Mouse (Mus musculus): Measurements from ENCODE around the gene Pnkd. TPM values are rescaled to one million over a fixed set of nuclear protein-coding genes. Genes with fewer than 3 reads are reported as not detected.

Pnkd gene
- polyA plus RNA-seq, 1 experiment = 50.1 TPM

DNA sequence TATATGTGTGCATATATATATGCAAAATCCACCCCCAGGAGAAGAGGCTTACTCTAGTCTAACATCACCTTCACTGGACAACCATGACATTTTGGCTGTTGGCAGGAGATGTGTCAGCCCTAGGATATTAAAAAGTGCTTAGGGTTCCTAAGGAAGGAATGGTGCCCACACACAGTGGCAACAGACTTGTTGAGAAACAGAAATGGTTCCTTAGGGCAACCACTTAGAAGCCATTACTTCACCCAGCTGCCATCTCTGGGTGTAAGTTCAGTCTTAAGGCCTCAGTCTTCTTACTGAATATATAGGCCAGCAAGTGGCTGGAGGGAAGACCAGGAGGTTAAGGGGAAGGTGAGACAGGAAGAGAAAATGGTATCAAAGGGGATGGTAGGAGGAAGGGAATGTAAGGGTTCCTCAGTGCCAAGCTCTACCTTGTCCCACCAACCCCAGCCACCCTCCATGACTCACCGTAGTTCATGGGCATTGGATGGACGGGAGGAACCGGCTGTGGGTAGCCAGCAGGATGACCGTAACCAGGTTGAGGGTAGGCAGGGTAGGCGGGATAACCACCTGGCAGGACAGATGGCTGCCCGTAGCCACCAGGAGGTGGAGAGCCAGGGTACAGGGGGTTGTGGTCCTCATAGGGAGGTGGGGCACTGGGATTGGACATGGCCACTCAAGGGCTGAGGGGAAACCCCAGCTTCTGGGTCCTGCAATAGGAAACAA, 10.2 kb downstream of the Pnkd start:
- Histone ChIP-seq H3K27ac (ENCODE audit: control insufficient read depth, insufficient read depth, low read length) (no peak overlapping the region), H3K27me3 (ENCODE audit: control insufficient read depth, insufficient read depth, low read length) (no peaks in the 10 kb centered on the region), H3K4me3 (ENCODE audit: control insufficient read depth, insufficient read depth, low read length) (no peak overlapping the region), H3K4me1 (replicated peaks; ENCODE audit: control insufficient read depth, insufficient read depth, low read length) (0 out of 2 replicates have a peak, but pooled peaks cover 8% of the 10 kb centered on the region), H3K36me3 (ENCODE audit: control insufficient read depth, insufficient read depth, low read length) (no peaks in the 10 kb centered on the region)
- WGBS = 94% methylated on average over 6 of the region's 6 CpGs
- TF ChIP-seq POLR2A (IDR thresholded peaks at IDR 0.05; ENCODE audit: control insufficient read depth, extremely low read depth, insufficient read depth, low read length, poor library complexity) (no peak), CTCF (IDR thresholded peaks at IDR 0.05; ENCODE audit: borderline replicate concordance, control insufficient read depth, extremely low read depth, insufficient read depth, low read length, poor library complexity) (no peak)
- no peak for DNase-seq

DNA sequence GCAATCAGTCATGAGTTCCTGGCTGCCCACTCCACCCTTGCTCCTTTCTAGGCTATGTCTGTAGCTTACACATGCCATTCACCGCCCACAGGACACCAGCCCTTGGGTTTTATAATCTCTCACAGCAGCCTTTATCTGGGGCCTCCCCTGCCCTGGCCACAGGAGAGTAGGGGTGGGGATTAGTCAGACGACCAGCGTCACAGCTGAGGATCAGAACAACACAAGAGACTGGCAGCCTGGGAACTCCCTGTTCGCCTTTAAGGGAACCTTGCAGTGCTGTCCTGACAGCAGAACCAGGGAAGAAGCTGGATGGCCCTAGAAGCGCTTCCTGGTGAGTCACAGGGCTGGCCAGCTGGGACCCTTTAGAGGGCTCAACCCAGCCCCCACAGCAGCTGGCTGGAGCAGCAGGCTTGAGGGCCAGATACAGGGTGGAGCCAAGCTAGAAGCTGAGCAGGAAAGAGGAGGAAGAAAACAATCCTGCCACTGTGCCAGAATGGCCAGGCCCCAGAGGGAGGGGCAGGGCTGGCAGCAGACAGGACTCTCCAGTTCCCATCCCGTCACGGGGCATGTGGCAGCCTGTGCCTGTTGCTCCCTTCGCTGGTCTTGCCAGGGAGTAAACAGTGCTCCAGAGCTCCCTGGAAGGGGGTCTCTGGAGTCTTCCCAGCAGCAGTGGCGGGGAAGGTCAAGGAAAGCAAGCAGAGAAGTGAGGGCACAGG, 10.9 kb downstream of the Pnkd start:
- Histone ChIP-seq H3K4me1 (replicated peaks; ENCODE audit: control insufficient read depth, insufficient read depth, low read length) (0 out of 2 replicates have a peak, but pooled peaks cover 8% of the 10 kb centered on the region), H3K27me3 (ENCODE audit: control insufficient read depth, insufficient read depth, low read length) (no peaks in the 10 kb centered on the region), H3K36me3 (ENCODE audit: control insufficient read depth, insufficient read depth, low read length) (no peaks in the 10 kb centered on the region), H3K27ac (ENCODE audit: control insufficient read depth, insufficient read depth, low read length) (no peak overlapping the region; the same call in 1 of the 2 replicates), H3K4me3 (ENCODE audit: control insufficient read depth, insufficient read depth, low read length) (no peak overlapping the region)
- no peak for DNase-seq
- TF ChIP-seq POLR2A (IDR thresholded peaks at IDR 0.05; ENCODE audit: control insufficient read depth, extremely low read depth, insufficient read depth, low read length, poor library complexity) (no peak), CTCF (IDR thresholded peaks at IDR 0.05; ENCODE audit: borderline replicate concordance, control insufficient read depth, extremely low read depth, insufficient read depth, low read length, poor library complexity) (no peak)
- WGBS = 77% methylated on average over 9 of the region's 9 CpGs

- H3K36me3 ChIP-seq (ENCODE audit: control insufficient read depth, insufficient read depth, low read length) = no peaks in the 10 kb centered on the region
- 0 out of 2 replicates have a peak, but pooled peaks cover 8% of the 10 kb centered on the region for H3K4me1 ChIP-seq (replicated peaks; ENCODE audit: control insufficient read depth, insufficient read depth, low read length)
- 93% methylated on average over 6 of the region's 6 CpGs for WGBS
- H3K27ac ChIP-seq (ENCODE audit: control insufficient read depth, insufficient read depth, low read length) = no peak overlapping the region
- no peaks in the 10 kb centered on the region for H3K27me3 ChIP-seq (ENCODE audit: control insufficient read depth, insufficient read depth, low read length)
- no peak overlapping the region for H3K4me3 ChIP-seq (ENCODE audit: control insufficient read depth, insufficient read depth, low read length)
- no peak for TF ChIP-seq CTCF (IDR thresholded peaks at IDR 0.05; ENCODE audit: borderline replicate concordance, control insufficient read depth, extremely low read depth, insufficient read depth, low read length, poor library complexity)
- TF ChIP-seq POLR2A (IDR thresholded peaks at IDR 0.05; ENCODE audit: control insufficient read depth, extremely low read depth, insufficient read depth, low read length, poor library complexity) = no peak
- no peak for DNase-seq
Measured at GRCm38 (mm10) chr1:74296477-74296876, 11.7 kb downstream of the Pnkd start.

DNA sequence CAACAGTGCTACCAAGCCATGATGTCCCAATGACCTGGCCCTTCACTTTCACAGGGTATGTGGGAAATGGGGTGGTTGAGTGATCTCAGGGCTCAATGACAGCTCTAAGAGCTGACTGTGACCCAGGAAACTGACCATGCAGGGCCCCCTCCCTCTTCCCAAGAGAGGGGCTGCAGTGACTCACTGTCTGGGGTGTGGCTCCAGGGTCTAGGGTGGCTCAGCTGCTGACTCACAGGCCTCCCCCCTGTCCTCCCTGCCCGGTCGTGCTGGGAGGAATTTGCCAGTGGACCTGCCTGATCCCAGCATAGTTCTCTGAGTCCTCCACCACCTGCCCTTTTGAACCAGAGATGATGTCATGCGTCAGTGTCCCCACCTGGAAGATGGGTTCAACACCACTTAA, 12.5 kb downstream of the Pnkd start:
- Histone ChIP-seq H3K4me1 (replicated peaks; ENCODE audit: control insufficient read depth, insufficient read depth, low read length) (0 out of 2 replicates have a peak, but pooled peaks cover 8% of the 10 kb centered on the region), H3K4me3 (ENCODE audit: control insufficient read depth, insufficient read depth, low read length) (no peak overlapping the region), H3K27ac (ENCODE audit: control insufficient read depth, insufficient read depth, low read length) (no peak overlapping the region), H3K36me3 (ENCODE audit: control insufficient read depth, insufficient read depth, low read length) (no peaks in the 10 kb centered on the region), H3K27me3 (ENCODE audit: control insufficient read depth, insufficient read depth, low read length) (no peaks in the 10 kb centered on the region)
- 93% methylated on average over 3 of the region's 3 CpGs for WGBS
- DNase-seq = no peak
- TF ChIP-seq CTCF (IDR thresholded peaks at IDR 0.05; ENCODE audit: borderline replicate concordance, control insufficient read depth, extremely low read depth, insufficient read depth, low read length, poor library complexity) (no peak), POLR2A (IDR thresholded peaks at IDR 0.05; ENCODE audit: control insufficient read depth, extremely low read depth, insufficient read depth, low read length, poor library complexity) (no peak)

GRCm38 (mm10) chr1:74298157-74298750, 13.5 kb downstream of the Pnkd start:
- Histone ChIP-seq H3K27ac (ENCODE audit: control insufficient read depth, insufficient read depth, low read length) (no peak overlapping the region), H3K36me3 (ENCODE audit: control insufficient read depth, insufficient read depth, low read length) (no peaks in the 10 kb centered on the region), H3K27me3 (ENCODE audit: control insufficient read depth, insufficient read depth, low read length) (no peaks in the 10 kb centered on the region), H3K4me3 (ENCODE audit: control insufficient read depth, insufficient read depth, low read length) (no peak overlapping the region), H3K4me1 (replicated peaks; ENCODE audit: control insufficient read depth, insufficient read depth, low read length) (0 out of 2 replicates have a peak, but pooled peaks cover 8% of the 10 kb centered on the region)
- no peak for DNase-seq
- TF ChIP-seq CTCF (IDR thresholded peaks at IDR 0.05; ENCODE audit: borderline replicate concordance, control insufficient read depth, extremely low read depth, insufficient read depth, low read length, poor library complexity) (no peak), POLR2A (IDR thresholded peaks at IDR 0.05; ENCODE audit: control insufficient read depth, extremely low read depth, insufficient read depth, low read length, poor library complexity) (no peak)
- WGBS = 95% methylated on average over 5 of the region's 5 CpGs

- Histone ChIP-seq H3K36me3 (ENCODE audit: control insufficient read depth, insufficient read depth, low read length) (no peaks in the 10 kb centered on the region), H3K27me3 (ENCODE audit: control insufficient read depth, insufficient read depth, low read length) (no peaks in the 10 kb centered on the region; the same call in 1 of the 2 replicates), H3K4me3 (ENCODE audit: control insufficient read depth, insufficient read depth, low read length) (no peak overlapping the region), H3K4me1 (replicated peaks; ENCODE audit: control insufficient read depth, insufficient read depth, low read length) (peaks cover 15% of the 10 kb centered on the region), H3K27ac (ENCODE audit: control insufficient read depth, insufficient read depth, low read length) (no peak overlapping the region)
- TF ChIP-seq POLR2A (IDR thresholded peaks at IDR 0.05; ENCODE audit: control insufficient read depth, extremely low read depth, insufficient read depth, low read length, poor library complexity) (no peak), CTCF (IDR thresholded peaks at IDR 0.05; ENCODE audit: borderline replicate concordance, control insufficient read depth, extremely low read depth, insufficient read depth, low read length, poor library complexity) (no peak)
- no peak for DNase-seq
- 88% methylated on average over 5 of the region's 5 CpGs for WGBS
Measured at GRCm38 (mm10) chr1:74298996-74299395, 14.3 kb downstream of the Pnkd start.

Measured in thymus, adult 2 months (tissue).